Comparison of ENCODE assay signal across 15 mouse cellular contexts in the genomic region with DNA sequence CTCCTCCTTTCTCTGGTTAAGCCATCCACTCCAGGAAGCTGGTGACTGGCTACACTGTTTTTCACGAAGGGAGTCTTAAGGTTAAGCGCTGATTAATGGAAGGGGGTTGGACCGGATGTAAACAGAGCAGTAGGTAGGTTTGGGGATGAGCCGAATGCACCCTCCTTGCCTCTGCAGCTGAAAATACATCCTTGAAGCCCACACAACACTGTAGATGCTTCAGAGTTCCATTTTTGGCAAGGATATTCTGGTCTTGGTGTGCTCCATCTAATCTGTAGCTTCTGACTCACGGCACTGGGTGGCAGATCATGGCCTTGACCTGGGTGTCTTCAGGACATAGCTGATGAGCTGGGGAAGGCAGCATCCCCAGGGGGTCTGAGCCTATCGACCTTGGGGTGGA. TPM values are rescaled to one million over a fixed set of nuclear protein-coding genes. Genes with fewer than 3 reads are reported as not detected.
DNase-seq lines count a peak whose midpoint lies in the region.
"Had no signal": no experiment of that assay in that cellular context is flagged by ENCODE, and none has a peak within 500 bp of the region (broad histone marks: within the 10 kb centered on the region; RNA-seq: fewer than 3 reads in every experiment).

No protein-coding gene starts in this region.

- DNase-seq in frontal cortex, postnatal 36 days (ENCODE audit: low spot score in 2 of 2) = peak; percentile 40 to 66
- no peak for DNase-seq in frontal cortex, postnatal 14 days (ENCODE audit: low spot score in 2 of 2)
- DNase-seq in right cerebral cortex, adult 18-20 months = peak; percentile 69
- no peak for DNase-seq in right cerebral cortex, postnatal 25 days
- DNase-seq in induced T-regulatory cell, adult 2 months (ENCODE audit: low read depth) = peak; percentile 47
- DNase-seq in heart, postnatal 14 days = no peak
- no peak for DNase-seq in retina, postnatal 1 day
- DNase-seq: adrenal gland, postnatal 14 days; cerebellum, adult 2 months; cerebellum, postnatal 10 days; embryo, embryonic 11 days; gastrocnemius, adult 2 months; gastrocnemius, postnatal 36 days; heart, adult 11 months; heart, postnatal 10 days had no signal

- intact Hi-C loops in heart, postnatal 14 days (cut with DNase I) = no loop called here

RNA-seq across cellular contexts. Expression of gene Ppp1r16b, which starts 49.6 kb away (rescaled TPM):
- total RNA-seq in heart, postnatal 14 days (2021) = 10 to 100 TPM; 17.0 to 20.2 TPM

RNA-seq across cellular contexts. Expression of gene Fam83d, which starts 53.1 kb away (rescaled TPM):
- total RNA-seq in heart, postnatal 14 days (2021) = 1 to 10 TPM; 2.7 to 3.9 TPM

Comparison
In these comparisons a context has a peak if more than half of its experiments do, and no peak if none do; other contexts are left out.
1. DNase-seq: peak in frontal cortex, postnatal 36 days (2 of 2), right cerebral cortex, adult 18-20 months (single experiment) and induced T-regulatory cell, adult 2 months (single experiment); none in frontal cortex, postnatal 14 days (0 of 2), right cerebral cortex, postnatal 25 days (single experiment), heart, postnatal 14 days (0 of 2) and retina, postnatal 1 day (single experiment).